Mouse (Mus musculus): ENCODE measurements around the gene Ampd2.

- TF ChIP-seq ZC3H11A (IDR thresholded peaks at IDR 0.05; ENCODE audit: borderline replicate concordance, low read depth, low read length) (no peak), ZNF384 (IDR thresholded peaks at IDR 0.05; ENCODE audit: low read depth, low read length) (no peak)
Observed at GRCm38 (mm10) chr3:108121101-108121500, 34.6 kb upstream of the Ampd2 start.

Measured in ES-E14 (cell line).